Mouse (Mus musculus) MEL (cell line): ENCODE measurements at regions not wholly inside any gene's neighbourhood (a gene's known extent, or its start where the extent isn't known, plus 50 kb on each side); places are given as distances from the start of the nearest gene placed in this dataset.

Experiments used
- DNase-seq: peaks from one replicate; pipeline ENCODE4 v3.0.0; 2011; ENCODE audit warnings: low read depth, low spot score
- H3K27ac ChIP-seq: 2 replicates; pipeline ENCODE4 v1.5.1; 2012; ENCODE audit warnings: low read depth, mild to moderate bottlenecking, control low read depth, low read length, moderate library complexity; ENCODE audit not compliant: control insufficient read depth
- H3K27me3 ChIP-seq, 2 experiments: fragments of 150-350 bp in 1 of 2; sonication (generic) in 1 of 2; 2 replicates each; pipeline ENCODE4 v1.6.1; 2012; ENCODE audit warnings: low read length in 2 of 2, mild to moderate bottlenecking in 2 of 2, improper control_type of control experiment in 1 of 2, moderate library complexity in 1 of 2; ENCODE audit not compliant: insufficient read depth in 2 of 2, control insufficient read depth in 1 of 2
- H3K36me3 ChIP-seq, 2 experiments: 2 replicates each; pipeline ENCODE4 v1.6.1; 2012 to 2014; ENCODE audit warnings: low read length in 2 of 2, improper control_type of control experiment in 1 of 2, inconsistent platforms in 1 of 2, mild to moderate bottlenecking in 1 of 2; ENCODE audit not compliant: insufficient read depth in 2 of 2, control insufficient read depth in 1 of 2
- H3K4me1 ChIP-seq, 2 experiments: fragments of 150-350 bp in 1 of 2; sonication (generic) in 1 of 2; 2 replicates each; pipeline ENCODE4 v1.6.1; 2012; ENCODE audit warnings: low read length in 2 of 2, improper control_type of control experiment in 1 of 2, mild to moderate bottlenecking in 1 of 2; ENCODE audit not compliant: insufficient read depth in 2 of 2, control insufficient read depth in 1 of 2
- H3K4me3 ChIP-seq, 2 experiments: fragments of 150-350 bp in 1 of 2; sonication (generic) in 1 of 2; 2 replicates each; pipeline ENCODE4 v1.5.1; 2012; ENCODE audit warnings: low read depth in 2 of 2, low read length in 2 of 2, mild to moderate bottlenecking in 2 of 2, moderate library complexity in 2 of 2, control low read depth in 1 of 2, improper control_type of control experiment in 1 of 2; ENCODE audit not compliant: control insufficient read depth in 1 of 2, insufficient read depth in 1 of 2
- H3K79me2 ChIP-seq: 2 replicates; pipeline ENCODE4 v1.6.1; 2012; ENCODE audit warnings: mild to moderate bottlenecking, low read length, moderate library complexity; ENCODE audit not compliant: control insufficient read depth, poor library complexity, insufficient read depth
- H3K9ac ChIP-seq: 2 replicates; pipeline ENCODE4 v1.6.1; 2012; ENCODE audit warnings: low read depth, mild to moderate bottlenecking, control low read depth, low read length, moderate library complexity; ENCODE audit not compliant: control insufficient read depth, poor library complexity, severe bottlenecking
- H3K9me3 ChIP-seq: fragments of 150-350 bp; sonication (generic); replicated peaks from 2 replicates; pipeline ENCODE4 v1.6.1; 2012; ENCODE audit warnings: mild to moderate bottlenecking, low read length, improper control_type of control experiment, moderate library complexity; ENCODE audit not compliant: insufficient read depth
- BHLHE40 ChIP-seq: IDR thresholded peaks from 2 replicates; pipeline ENCODE4 v1.6.1; 2012; ENCODE audit warnings: low read depth, mild to moderate bottlenecking, inconsistent platforms, low read length, improper control_type of control experiment, borderline replicate concordance
- CHD1 ChIP-seq: IDR thresholded peaks from 2 replicates; pipeline ENCODE4 v1.6.1; 2012; ENCODE audit warnings: low read depth, mild to moderate bottlenecking, inconsistent platforms, low read length, improper control_type of control experiment
- CHD2 ChIP-seq: IDR thresholded peaks from 2 replicates; pipeline ENCODE4 v1.6.1; 2011; ENCODE audit warnings: low read length, improper control_type of control experiment
- E2F4 ChIP-seq: IDR thresholded peaks from 2 replicates; pipeline ENCODE4 v1.6.1; 2011; ENCODE audit warnings: low read depth, low read length, improper control_type of control experiment, borderline replicate concordance
- ELF1 ChIP-seq: IDR thresholded peaks from 2 replicates; pipeline ENCODE4 v1.6.1; 2014; ENCODE audit warnings: low read depth, mild to moderate bottlenecking, inconsistent platforms, low read length, improper control_type of control experiment, moderate library complexity
- EP300 ChIP-seq, 2 experiments: IDR thresholded peaks; 2 replicates each; pipeline ENCODE4 v1.6.1; 2011; ENCODE audit warnings: improper control_type of control experiment in 2 of 2, low read length in 2 of 2, low read depth in 1 of 2, mild to moderate bottlenecking in 1 of 2
- GABPA ChIP-seq: IDR thresholded peaks from 2 replicates; pipeline ENCODE4 v1.6.1; 2012; ENCODE audit warnings: low read depth, mild to moderate bottlenecking, inconsistent platforms, low read length, improper control_type of control experiment, moderate library complexity
- GATA1 ChIP-seq: IDR thresholded peaks from 2 replicates; pipeline ENCODE4 v1.6.1; 2011; ENCODE audit warnings: low read depth, low read length, improper control_type of control experiment
- MAFK ChIP-seq: IDR thresholded peaks from 2 replicates; pipeline ENCODE4 v1.6.1; 2011; ENCODE audit warnings: low read depth, mild to moderate bottlenecking, low read length, improper control_type of control experiment, borderline replicate concordance
- MAX ChIP-seq: IDR thresholded peaks from 2 replicates; pipeline ENCODE4 v1.6.1; 2011; ENCODE audit warnings: low read length, improper control_type of control experiment
- MEF2A ChIP-seq: IDR thresholded peaks from 2 replicates; pipeline ENCODE4 v1.6.1; 2014; ENCODE audit warnings: low read depth, mild to moderate bottlenecking, inconsistent platforms, low read length, improper control_type of control experiment; ENCODE audit not compliant: poor library complexity, insufficient replicate concordance, severe bottlenecking; ENCODE audit errors: extremely low read depth
- MXI1 ChIP-seq: IDR thresholded peaks from 2 replicates; pipeline ENCODE4 v1.6.1; 2011; ENCODE audit warnings: mild to moderate bottlenecking, low read depth, low read length, improper control_type of control experiment
- MYC ChIP-seq: IDR thresholded peaks from 2 replicates; pipeline ENCODE4 v1.6.1; 2011; ENCODE audit warnings: low read depth, mild to moderate bottlenecking, low read length, improper control_type of control experiment, moderate library complexity
- POLR2A ChIP-seq, 2 experiments: IDR thresholded peaks; 2 replicates each; pipeline ENCODE4 v1.6.1; 2011 to 2012; ENCODE audit warnings: low read length in 2 of 2, mild to moderate bottlenecking in 2 of 2, control low read depth in 1 of 2, improper control_type of control experiment in 1 of 2, low read depth in 1 of 2, moderate library complexity in 1 of 2; ENCODE audit not compliant: control insufficient read depth in 1 of 2, insufficient read depth in 1 of 2, poor library complexity in 1 of 2
- POLR2AphosphoS2 ChIP-seq: IDR thresholded peaks from 2 replicates; pipeline ENCODE4 v1.6.1; 2011; ENCODE audit warnings: low read length, improper control_type of control experiment
- POLR2AphosphoS5 ChIP-seq: IDR thresholded peaks from 2 replicates; pipeline ENCODE4 v1.6.1; 2012; ENCODE audit warnings: low read depth, borderline replicate concordance, mild to moderate bottlenecking, inconsistent platforms, low read length, moderate library complexity, mixed read lengths
- RAD21 ChIP-seq: IDR thresholded peaks from 2 replicates; pipeline ENCODE4 v1.6.1; 2011; ENCODE audit warnings: mild to moderate bottlenecking, low read depth, low read length, improper control_type of control experiment
- RCOR1 ChIP-seq: IDR thresholded peaks from 2 replicates; pipeline ENCODE4 v1.6.1; 2012; ENCODE audit warnings: low read depth, mild to moderate bottlenecking, inconsistent platforms, low read length, improper control_type of control experiment
- TBP ChIP-seq: IDR thresholded peaks from 2 replicates; pipeline ENCODE4 v1.8.0; 2011; ENCODE audit warnings: low read depth, low read length, improper control_type of control experiment
- UBTF ChIP-seq: IDR thresholded peaks from 2 replicates; pipeline ENCODE4 v1.6.1; 2012; ENCODE audit warnings: low read depth, mild to moderate bottlenecking, inconsistent platforms, low read length, improper control_type of control experiment, moderate library complexity, borderline replicate concordance; ENCODE audit not compliant: insufficient read depth
- USF1 ChIP-seq: IDR thresholded peaks from 2 replicates; pipeline ENCODE4 v1.6.1; 2014; ENCODE audit warnings: low read depth, mild to moderate bottlenecking, inconsistent platforms, low read length, improper control_type of control experiment, moderate library complexity
- ZC3H11A ChIP-seq: IDR thresholded peaks from 2 replicates; pipeline ENCODE4 v1.6.1; 2012; ENCODE audit warnings: low read depth, mild to moderate bottlenecking, inconsistent platforms, low read length, improper control_type of control experiment
- ZKSCAN1 ChIP-seq: IDR thresholded peaks from 2 replicates; pipeline ENCODE4 v1.6.1; 2012; ENCODE audit warnings: low read depth, mild to moderate bottlenecking, inconsistent platforms, low read length, improper control_type of control experiment, moderate library complexity

- H3K36me3 ChIP-seq: no peaks in the 10 kb centered on the region
- H3K27ac ChIP-seq: no peak overlapping the region
- TF ChIP-seq RAD21: no peak
- no peak for TF ChIP-seq E2F4
- no peak for TF ChIP-seq MYC
- TF ChIP-seq MAX: no peak
- no peak for TF ChIP-seq CHD2
- no peak for TF ChIP-seq EP300 (IDR thresholded peaks at IDR 0.05; ENCODE audit: low read depth in 1 of 2, low read length in 2 of 2)
- no peak for TF ChIP-seq MXI1
- TF ChIP-seq MEF2A: no peak
- no peak for TF ChIP-seq BHLHE40
- no peak for TF ChIP-seq GABPA
- no peak for TF ChIP-seq UBTF
- TF ChIP-seq RCOR1: no peak
- TF ChIP-seq, all 39 proteins: peak for 0
- Histone ChIP-seq H3K4me3 (no peak overlapping the region), H3K4me1 (no peaks in the 10 kb centered on the region), H3K27me3 (no peaks in the 10 kb centered on the region), H3K79me2 (no peaks in the 10 kb centered on the region), H3K9ac (no peak overlapping the region), H3K9me3 (no peaks in the 10 kb centered on the region)
- no peak for DNase-seq
These were observed 555.1 kb downstream of the Trib2 start for GRCm38 (mm10) chr12:15261604-15262003.

GRCm38 (mm10) chr12:15260907-15261415 lies 555.8 kb downstream of the Trib2 start:
- no peaks in the 10 kb centered on the region for H3K4me1 ChIP-seq

More at GRCm38 (mm10) chr12:15260907-15261415, 555.8 kb downstream of the Trib2 start:
- TF ChIP-seq TBP (no peak), ZC3H11A (no peak), MAFK (no peak), POLR2AphosphoS5 (no peak), E2F4 (no peak), CHD2 (no peak), POLR2AphosphoS2 (no peak), POLR2A (IDR thresholded peaks at IDR 0.05; ENCODE audit: control insufficient read depth in 1 of 2, insufficient read depth in 1 of 2, low read depth in 1 of 2, low read length in 2 of 2, poor library complexity in 1 of 2) (no peak), RAD21 (no peak), ELF1 (no peak), RCOR1 (no peak), ZKSCAN1 (no peak), CHD1 (no peak), USF1 (no peak), MXI1 (no peak), MYC (no peak), GATA1 (no peak)
- no peaks in the 10 kb centered on the region for H3K36me3 ChIP-seq
- no peak overlapping the region for H3K9ac ChIP-seq
- H3K9me3 ChIP-seq: no peaks in the 10 kb centered on the region
- no peak for DNase-seq
- no peak overlapping the region for H3K27ac ChIP-seq
- no peaks in the 10 kb centered on the region for H3K27me3 ChIP-seq
- H3K79me2 ChIP-seq: no peaks in the 10 kb centered on the region
- no peak overlapping the region for H3K4me3 ChIP-seq
